Mouse (Mus musculus) spleen, postnatal 14 days (tissue): ENCODE data around the gene Kif12.

ENCODE experiments used
- DNase-seq, 2 experiments: peaks; one replicate each; pipeline ENCODE4 v3.0.0; 2021 to 2022; ENCODE audit warnings: low spot score in 2 of 2

The Kif12 gene

DNA sequence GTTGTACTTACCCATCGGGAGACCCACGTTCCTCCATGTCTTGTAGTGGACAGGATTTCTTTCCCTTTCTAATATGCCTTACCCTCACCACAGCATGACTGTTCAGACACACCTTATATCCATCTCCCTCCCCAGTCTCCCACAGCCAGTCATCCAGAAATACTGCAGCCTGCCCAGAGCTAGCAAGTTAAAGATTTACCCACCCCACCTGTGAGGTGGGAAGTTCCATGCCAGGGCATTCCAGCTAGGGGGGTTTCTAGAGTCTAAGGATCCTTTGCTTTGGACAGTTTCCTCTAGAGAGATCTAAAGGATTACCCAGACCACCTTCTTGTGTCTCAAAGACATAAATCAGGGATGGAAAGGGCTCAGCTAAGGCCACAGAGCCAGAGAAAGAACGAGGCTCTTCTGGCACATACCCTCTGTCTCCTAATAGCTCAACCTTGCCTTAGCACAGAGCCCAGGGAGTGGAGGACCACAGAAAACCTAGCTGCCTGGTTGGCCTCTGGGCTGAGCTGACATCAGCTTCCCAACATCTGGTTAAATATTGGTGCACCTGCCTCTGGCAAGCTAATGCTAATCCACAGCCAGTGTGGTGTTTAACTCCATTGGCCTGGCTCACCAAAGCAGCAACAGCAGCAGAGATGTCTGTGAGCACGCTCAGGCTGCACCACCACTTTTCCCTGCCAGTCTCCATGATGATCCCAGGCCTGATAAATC lies at the start of gene Kif12:
Gene Kif12, minus strand, starts transcription at position 163 of the 717 bp plus-strand sequence.
- no peak for DNase-seq

DNA sequence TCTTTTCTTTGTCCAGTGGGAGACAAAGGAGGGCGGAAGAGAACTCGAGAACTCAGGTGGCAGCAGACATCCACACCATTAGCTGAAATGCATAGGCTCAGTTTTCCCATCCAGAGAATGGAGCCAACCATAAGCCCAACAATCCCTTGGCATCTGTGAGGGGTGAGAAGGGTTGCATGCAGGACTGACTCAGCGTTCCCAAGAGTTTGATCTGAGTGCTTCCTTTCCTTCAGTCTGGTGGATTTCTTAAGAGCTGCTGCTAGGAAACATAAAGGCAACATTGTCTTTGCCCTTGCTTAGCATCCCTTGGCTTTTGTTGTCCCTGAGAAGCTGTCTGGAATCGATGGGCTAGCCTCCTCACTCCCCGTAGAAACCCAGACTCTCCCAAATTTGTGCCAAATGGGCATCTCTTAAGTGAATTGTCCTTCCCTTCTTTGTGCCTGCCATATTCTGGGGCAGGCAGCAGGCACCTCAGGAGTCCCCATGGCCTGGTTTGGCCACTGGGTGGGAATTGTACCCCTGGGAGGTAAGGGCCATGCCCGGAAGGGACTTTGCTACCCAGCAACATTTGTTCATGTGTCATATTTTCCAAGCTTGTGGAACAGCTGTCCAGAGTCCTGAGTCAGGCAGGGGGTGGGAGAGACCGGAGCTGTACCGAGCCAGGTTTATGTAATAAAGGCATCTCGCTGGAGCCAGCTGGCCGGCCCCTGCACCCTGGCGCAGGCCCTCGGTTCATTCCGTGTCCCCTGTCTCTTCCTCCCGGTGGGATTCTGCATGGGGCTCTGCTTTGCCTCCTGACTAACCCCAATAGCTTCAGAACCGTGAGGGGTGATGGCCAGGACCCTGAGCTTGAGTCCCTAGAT lies 49.4 kb upstream of the Kif12 start:
- DNase-seq: no peak

DNA sequence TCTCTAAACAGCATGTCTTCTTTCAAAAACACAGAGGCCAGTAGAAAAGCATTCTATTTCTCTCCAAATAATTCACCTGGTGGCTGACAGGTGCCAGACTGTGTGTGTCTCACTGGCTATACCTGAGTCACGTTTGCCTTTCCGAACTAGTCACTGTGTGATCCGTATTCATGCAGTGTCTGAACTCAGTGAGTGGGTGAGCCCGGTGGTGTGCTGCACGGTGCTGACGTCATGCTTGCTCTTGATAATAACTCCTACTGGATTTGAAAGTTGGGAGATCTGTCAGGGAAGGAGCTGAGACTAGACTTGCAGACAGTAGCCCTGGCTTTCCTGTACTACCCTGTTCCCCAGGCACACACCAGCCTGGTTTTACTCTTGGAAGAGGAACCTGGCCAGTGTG lies 47.7 kb upstream of the Kif12 start:
- no peak for DNase-seq

DNA sequence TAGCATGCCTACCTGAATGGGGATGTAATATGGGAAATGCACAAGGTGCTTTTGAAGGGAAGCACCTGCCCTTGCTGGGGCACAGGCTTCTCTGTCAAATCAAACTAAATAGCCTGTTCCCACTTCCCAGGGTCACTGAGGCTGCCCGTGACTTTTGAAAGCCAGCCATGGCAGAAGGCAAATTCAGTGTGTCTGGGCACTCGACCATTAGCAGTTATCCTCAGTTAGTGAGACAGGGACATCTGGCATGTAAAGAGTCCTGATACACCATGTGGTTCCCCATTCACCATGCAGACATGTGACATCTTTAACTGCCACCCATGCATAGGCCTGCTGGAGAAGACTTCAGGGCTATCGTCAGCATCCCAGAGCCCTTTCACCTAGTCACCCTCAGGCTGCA lies 47.1 kb upstream of the Kif12 start:
- no peak for DNase-seq

DNA sequence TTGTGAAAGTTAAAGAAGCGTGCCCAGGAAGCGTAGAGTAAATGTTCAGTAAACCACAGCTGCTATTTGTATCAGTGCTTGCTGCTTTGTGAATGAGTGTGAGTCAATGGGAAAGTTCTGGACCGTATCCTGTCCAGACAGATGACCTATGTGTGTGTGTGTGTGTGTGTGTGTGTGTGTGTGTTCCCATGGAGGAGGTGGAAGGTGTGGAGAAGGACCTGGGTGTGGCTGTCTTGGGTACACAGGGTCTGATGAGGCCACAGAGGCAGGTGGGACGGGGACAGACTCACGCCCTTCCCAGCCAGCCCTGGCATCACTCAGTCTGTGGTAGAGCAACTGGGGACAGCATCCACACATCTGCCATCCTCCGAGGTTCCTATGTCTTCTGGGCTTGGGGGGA lies 45.6 kb upstream of the Kif12 start:
- DNase-seq: no peak

DNA sequence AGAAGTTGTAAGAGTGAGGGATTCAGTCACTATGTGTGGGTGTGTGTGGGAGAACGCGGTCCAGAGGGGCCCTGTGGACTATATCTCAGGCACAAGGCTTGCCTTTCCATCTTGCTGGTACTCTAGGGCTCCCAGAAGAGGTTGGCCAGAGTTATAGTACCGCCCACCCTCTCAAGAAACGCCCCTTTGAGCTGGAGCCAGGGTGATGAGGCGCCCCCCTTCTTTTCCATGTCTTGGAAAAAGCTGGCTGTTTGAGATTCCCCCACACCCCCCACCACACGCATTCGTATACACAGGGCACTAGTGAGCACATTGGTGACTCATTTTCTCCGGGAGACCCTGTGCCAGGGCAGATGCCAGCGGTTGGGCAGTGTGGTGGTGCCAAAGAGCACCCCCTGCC lies 44.6 kb upstream of the Kif12 start:
- no peak for DNase-seq

DNA sequence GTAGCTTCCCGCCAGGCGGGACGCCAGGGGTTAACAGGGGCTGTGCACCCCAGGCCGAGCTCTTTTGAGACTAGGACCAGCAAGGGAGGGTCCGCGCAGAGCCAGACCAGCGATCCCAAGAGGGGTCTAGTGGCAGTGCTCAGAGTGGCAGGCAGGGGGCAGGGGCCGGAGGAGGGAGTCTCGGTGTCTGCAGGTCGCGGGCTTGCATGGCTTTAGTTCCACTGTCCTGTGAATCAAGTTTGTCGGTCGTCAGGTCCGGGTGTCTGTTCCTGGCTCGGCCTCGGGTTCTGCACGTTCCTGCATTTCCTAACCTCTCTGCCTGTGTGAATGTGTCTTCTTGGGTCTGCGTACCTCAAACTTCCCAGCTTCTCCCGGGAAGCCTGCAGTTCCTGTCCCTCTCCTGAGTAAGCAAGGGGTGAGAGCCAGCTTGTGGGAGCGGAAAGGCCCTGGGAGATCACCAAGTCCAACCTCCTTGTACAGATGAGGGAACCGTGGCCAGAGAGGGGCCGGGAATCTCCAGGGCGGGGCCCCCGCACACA lies 44.1 kb upstream of the Kif12 start:
- DNase-seq: peak in 1 of 2 experiments; percentile 34

DNA sequence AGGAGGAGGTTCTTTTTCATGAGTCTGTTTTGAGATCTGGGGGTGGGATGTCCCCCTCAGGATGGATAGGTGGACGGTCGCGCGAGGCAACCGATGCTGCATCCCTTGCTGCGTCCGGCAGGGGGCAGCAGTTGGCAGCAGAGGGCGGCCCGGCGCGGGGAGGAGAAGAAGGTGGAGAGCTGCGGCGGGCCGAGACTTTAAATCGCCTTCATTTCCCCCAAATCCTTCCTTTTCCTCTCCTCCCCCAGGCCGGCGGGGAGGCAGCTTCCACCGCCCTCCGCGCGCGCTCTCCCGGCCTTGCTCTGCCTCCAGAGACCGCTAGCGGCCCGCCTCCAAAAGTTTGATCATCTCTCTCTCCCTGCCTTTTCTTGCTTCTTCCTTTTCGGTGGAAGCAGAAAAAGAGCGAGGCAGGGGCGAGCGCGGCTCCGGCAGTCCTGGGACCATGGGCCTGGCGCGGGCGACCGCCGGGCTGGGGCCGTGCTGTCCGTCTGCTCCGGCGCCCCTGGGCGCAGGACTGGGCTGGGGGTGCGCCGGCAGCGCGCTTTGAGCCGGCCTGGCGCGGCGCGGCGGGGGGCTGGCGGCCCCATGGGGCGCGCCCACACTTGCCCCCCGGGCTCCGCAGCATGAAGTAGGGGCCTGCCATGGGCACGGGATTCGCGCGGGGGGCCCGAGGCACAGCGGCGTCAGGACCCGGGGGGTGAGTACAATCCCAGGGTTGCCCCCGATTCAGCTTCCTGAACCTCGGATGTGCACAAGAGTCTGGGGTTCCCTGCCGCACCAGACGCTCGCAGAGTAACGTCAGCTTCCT lies 43.5 kb upstream of the Kif12 start:
- peak; percentile 45 to 72 for DNase-seq

DNA sequence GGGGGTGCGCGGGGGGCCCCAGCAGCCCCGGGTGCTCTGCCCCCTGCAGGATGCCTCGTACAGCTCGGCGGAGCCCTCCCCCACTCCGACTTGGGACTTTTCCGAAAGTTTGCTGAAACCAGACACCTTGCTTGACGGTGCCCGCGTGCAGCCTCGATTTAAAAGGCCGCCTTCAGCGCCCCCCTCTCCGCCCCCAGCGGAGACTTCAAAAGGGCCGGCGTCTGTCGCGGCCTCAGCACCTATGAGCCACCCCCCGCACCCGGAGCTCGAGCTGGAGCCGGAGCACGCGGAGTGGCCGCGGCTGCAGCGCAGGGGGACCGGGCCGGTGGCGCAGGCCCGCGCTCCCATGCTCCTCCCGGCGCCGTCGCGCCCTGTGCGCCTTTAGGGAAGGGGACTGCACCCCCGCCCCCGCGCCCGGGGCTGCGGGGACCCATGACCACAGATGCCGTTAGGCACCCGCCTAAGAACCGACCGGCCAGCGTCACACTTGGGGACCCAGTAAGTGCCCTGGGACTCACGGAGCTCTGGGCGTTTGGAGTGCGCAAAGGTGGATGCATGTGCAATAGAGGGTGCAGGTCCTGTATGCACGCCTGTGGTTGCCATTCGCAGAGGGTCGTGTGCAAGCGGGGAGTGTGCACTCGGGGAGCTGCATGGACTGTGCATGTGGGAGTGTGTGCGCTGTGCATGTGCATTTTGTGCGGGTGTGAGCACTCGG lies 42.1 kb upstream of the Kif12 start, which contains the start of gene Col27a1:
Gene Col27a1, plus strand, starts transcription at position 98 of the 715 bp plus-strand sequence.
- DNase-seq: peak in 1 of 2 experiments; percentile 18

DNA sequence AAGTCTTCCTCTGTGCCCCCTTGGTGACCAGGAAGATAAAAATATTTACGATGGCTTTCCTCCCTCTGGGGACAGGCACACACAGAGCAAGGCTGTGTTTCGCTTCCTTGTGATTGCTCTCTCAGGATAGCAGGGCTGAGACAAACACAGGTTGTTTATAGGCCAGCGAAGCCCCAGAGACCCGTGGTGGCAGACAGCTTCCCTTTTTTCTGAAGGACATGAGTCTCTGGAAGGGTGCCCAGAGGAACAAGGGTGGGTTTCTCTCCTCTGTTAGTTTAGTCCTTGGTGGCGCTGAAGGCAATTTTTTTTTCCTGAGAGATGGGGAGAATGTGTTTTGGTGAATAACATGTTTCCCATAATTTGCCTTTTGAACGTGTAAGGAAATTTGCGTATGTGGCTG lies 33.7 kb upstream of the Kif12 start:
- DNase-seq: peak in 1 of 2 experiments; percentile 9

DNA sequence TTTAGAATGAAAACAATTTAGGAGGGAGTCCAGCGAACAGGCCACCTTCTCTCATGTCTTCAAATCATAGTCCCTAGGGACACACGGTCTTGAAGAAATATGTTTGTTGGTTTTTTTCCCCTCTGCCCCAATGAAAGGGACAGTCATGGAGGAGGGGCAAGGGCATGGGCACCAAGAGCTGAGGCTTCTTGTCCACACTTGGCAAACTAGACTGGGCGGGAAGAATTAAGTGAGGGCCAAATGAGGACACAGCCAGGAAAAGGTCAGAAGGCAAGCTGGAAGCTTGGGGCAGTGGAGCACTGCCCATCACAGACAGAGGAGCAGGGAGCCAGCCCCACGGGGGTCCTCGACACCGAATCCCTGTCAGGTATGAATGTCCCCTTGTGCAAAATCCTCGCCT lies 31.9 kb upstream of the Kif12 start:
- DNase-seq: no peak

DNA sequence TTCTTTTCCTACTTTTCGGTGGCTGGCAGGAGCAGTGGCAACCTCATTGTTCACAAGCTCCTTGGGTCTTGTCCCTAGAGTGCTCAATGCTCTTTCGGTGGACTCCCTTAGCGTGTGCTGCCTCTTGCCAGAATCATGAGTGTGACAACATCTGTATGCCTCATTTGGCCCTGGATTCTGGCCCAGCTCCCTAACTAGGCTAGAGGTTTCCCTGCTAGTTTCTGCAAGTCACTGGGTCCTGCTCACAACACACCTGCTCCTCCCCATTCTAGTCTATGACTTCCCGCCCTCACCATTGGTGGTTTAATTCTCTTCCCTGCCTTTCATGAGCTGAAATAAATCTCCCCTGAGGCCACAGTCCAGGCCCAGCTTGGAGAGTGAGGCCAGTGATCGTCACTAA lies 27.4 kb upstream of the Kif12 start:
- DNase-seq: no peak

DNA sequence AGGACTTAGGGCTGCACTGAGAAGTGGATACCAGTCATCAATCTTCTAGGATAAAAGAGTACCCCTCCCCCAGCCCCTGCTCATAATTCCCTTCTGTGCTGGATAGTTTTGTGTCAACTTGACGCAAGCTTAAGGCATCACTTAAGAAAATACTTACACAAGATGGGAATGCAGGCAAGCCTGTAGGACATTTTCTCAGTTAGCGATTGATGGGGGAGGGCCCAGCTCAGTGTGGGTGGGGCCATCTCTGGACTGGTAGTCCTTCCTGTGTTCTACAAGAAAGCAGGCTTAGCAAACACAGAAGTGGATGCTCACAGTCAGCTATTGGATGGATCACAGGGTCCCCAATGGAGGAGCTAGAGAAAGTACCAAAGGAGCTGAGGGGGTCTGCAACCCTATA lies 22.4 kb upstream of the Kif12 start:
- no peak for DNase-seq

DNA sequence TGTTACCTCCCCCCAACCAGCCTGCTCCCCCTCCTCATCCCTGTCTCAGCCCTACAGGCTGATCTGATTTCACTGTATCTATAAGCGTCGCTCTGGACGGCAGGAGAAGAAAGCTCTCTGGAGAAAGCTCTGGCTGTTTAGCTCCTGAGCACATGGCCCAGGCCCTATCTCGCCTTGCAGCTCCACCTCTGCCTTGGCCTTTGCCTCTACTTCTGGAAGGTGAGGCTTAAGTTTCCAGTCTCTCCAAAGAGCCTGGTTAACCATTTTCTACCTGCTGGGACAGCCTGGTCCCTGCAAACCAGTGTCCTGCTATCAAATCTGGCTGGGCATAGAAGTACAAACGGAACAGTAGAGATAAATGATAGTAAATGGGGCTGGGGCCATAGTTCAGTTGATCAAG lies 19.7 kb upstream of the Kif12 start:
- DNase-seq: no peak

DNA sequence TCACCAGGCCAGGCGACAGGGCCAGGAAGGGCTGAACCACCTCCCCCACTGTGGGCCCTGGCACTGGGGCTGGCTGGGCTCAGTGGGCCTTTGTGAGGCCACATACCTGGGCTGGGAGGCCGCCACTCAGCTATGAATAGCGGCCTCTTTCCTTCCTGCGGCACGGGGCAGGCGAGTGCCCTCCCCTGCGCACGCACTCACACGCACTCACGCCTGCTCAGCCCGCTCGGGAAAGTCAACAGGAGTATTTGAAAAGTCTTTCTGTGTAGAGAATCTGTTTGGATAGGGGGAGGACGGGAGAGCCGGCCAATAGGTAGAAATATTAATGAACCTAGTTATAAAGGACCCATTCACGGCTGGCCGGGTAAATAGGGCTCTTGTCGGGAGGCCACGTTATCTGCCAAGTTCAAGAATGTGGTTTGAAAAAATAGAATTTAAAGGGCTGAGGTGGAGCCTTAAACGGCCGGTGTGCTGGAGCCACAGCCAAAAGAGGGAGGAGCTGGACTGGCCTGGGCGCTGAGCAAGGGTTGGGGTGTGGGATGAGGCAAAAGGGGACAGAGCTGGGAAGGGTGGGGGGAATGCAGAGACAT lies 14.4 kb upstream of the Kif12 start:
- no peak for DNase-seq

DNA sequence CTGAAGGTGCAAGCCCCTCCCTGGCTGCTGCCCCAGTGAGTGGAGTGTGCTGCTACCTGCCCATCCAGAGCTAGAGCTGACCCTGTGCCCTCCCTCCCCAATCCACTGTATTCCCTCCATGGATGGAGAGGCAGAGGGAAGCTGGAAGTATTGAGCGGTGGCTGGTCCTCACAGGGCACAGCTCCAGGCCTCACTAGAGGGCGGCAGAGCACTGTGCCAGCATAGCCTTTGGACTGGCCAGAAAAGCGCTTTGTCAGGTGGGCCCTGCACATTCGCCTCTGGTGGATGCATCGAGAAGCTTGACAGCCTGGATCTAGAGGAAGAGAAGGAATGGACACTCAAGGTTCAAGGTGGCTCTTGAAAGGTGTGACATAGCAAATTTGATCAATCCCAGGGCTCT lies 9.6 kb upstream of the Kif12 start:
- DNase-seq: peak in 1 of 2 experiments; percentile 28

DNA sequence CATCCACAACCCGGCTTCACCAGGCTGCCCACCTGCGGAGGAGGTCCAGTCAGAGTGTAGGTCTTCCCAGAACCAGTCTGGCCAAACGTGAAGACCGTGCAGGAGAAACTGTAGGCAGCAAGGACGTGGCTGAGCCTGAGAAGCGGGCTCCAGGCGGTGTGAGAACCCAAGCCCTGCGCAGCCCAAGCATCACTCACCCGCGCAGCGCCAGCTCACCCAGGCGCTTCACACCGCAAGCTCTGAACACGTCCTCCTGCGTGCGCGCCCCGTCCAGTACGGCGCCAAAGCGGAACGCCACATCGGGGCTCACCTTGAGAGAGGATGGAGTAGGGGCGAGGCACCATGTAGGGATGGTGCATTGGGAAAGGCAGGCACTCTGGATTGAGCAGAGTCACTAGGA lies 809 bp downstream of the Kif12 start:
- no peak for DNase-seq

DNA sequence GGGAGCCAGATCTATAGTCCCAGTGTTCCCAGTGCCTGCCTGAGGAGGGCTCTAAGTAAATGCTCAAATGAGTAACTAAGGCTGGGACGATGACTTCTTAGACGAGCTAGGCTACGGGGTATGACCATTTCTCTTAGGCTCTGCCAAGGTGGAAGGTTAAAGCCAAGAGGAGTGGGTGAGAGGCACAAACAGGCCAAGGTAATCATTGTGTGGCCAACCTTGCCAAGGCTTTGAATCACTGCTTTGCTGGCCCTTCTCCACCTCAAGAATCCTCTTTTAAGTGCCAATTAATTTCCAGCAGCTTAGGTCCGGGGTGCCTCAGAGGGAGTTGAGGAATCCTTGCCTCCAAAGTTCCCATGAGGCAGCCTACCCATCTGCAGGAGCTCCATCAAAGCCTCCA lies 1.9 kb downstream of the Kif12 start:
- DNase-seq: no peak

DNA sequence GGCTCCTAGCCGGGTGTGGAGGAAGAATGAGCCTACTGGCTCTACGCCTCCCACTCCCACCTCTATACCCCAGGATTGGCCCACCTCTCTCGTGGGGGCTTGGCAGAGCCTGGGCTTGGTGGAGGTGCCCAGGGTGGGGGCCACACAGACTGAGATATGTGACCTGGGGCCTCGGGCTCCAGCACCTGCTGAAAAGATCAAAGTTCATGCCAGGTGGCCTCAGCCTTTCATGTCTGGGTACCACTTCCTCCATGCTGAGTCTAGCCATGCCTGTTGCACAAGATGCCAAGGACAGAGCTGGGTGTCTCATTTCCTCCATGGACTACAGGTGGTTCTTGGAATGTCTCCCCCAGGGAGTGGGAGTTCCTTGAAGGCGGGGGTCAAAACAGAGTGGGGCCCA lies 5.6 kb downstream of the Kif12 start:
- no peak for DNase-seq

DNA sequence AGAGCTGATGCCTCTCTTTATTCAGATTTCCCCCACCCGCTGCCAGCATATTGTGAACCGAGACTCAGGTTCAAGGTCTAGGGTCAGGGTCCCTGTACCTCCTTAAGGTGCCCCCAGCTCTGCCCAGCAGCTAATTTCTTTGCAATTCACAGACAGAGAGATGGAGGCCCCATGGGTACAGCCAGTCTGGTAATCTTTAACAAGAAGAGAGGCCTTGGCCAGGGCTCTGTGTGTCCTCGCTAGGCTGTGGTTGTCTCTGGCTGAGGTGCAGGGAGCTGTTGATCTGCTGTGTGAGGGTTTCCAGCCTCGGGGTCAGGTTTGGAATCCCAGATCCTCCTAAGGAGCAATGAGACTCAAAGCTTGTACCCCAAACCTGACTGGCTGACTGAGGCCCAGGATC lies 6.3 kb downstream of the Kif12 start:
- no peak for DNase-seq
